Mouse (Mus musculus) midbrain, postnatal 0 days (tissue): ENCODE measurements around the gene Ccdc83. TPM values are rescaled to one million over a fixed set of nuclear protein-coding genes. Genes with fewer than 3 reads are reported as not detected.

Experiments
- ATAC-seq: fragments of 200-750 bp; cut with Nextera tagmentation; 2 replicates; pipeline ENCODE4 v1.8.0; 2017; ENCODE audit warnings: moderate number of reproducible peaks, mild to moderate bottlenecking, moderate TSS enrichment, moderate library complexity; ENCODE audit not compliant: low FRiP score
- DNase-seq: peaks from one replicate; pipeline ENCODE4 v3.0.0-alpha.2; 2015; ENCODE audit warnings: low spot score
- H3K27ac ChIP-seq: fragments of 300-500 bp; sonication (generic); 2 replicates; pipeline ENCODE4 v1.5.1; 2014; ENCODE audit warnings: low read depth, mild to moderate bottlenecking, low read length, mixed read lengths
- H3K27me3 ChIP-seq: fragments of 300-500 bp; sonication (generic); 2 replicates; pipeline ENCODE4 v1.6.1; 2014; ENCODE audit warnings: low read length, control low read depth, mixed read lengths; ENCODE audit not compliant: insufficient read depth
- H3K36me3 ChIP-seq: fragments of 300-500 bp; sonication (generic); 2 replicates; pipeline ENCODE4 v1.6.1; 2014; ENCODE audit warnings: low read length, control low read depth, mixed read lengths; ENCODE audit not compliant: insufficient read depth
- H3K4me1 ChIP-seq: fragments of 300-500 bp; sonication (generic); 2 replicates; pipeline ENCODE4 v1.6.1; 2014; ENCODE audit warnings: mild to moderate bottlenecking, control low read depth, antibody characterized with exemption, low read length, mixed read lengths; ENCODE audit not compliant: insufficient read depth
- H3K4me2 ChIP-seq: fragments of 300-500 bp; sonication (generic); 2 replicates; pipeline ENCODE4 v1.6.1; 2014; ENCODE audit warnings: low read depth, mild to moderate bottlenecking, low read length, mixed read lengths; ENCODE audit not compliant: poor library complexity, severe bottlenecking
- H3K4me3 ChIP-seq: fragments of 300-500 bp; sonication (generic); 2 replicates; pipeline ENCODE4 v1.5.1; 2014; ENCODE audit warnings: low read depth, mild to moderate bottlenecking, low read length, moderate library complexity
- H3K9ac ChIP-seq: fragments of 300-500 bp; sonication (generic); replicated peaks from 2 replicates; pipeline ENCODE4 v1.6.1; 2014; ENCODE audit warnings: mild to moderate bottlenecking, low read length, moderate library complexity, mixed read lengths; ENCODE audit not compliant: poor library complexity, severe bottlenecking
- H3K9me3 ChIP-seq: fragments of 300-500 bp; sonication (generic); 2 replicates; pipeline ENCODE4 v1.6.1; 2016; ENCODE audit warnings: low read length, control low read depth
- CTCF ChIP-seq: IDR thresholded peaks from 2 replicates; pipeline ENCODE4 v1.5.1; 2016; ENCODE audit warnings: antibody characterized with exemption, mild to moderate bottlenecking
- WGBS: fragments of 180-500 bp; shearing (Covaris S2); extraction: QIAGEN DNeasy Blood & Tissue Kit; methylation state at CpG from one replicate; pipeline ENCODE4 v1.1.7; 2014; 5-methylcytosine and 5-hydroxymethylcytosine counted together
- polyA plus RNA-seq: library from polyadenylated mRNA; unstranded; fragments of >200 nt; fragmentation: Nextera tagmentation; extraction: Ambion mirVana; gene quantifications from 2 replicates; pipeline ENCODE4 v1.2.1, GENCODE M21; 2015
- total RNA-seq: library from RNA; depleted of rRNA; stranded (reverse); fragments of >200 nt; gene quantifications from 2 replicates; pipeline ENCODE4 v1.2.3, GENCODE M21; 2014

The Ccdc83 gene
- total and polyA plus RNA-seq, 2 experiments from 2014 or later, result not detected

DNA sequence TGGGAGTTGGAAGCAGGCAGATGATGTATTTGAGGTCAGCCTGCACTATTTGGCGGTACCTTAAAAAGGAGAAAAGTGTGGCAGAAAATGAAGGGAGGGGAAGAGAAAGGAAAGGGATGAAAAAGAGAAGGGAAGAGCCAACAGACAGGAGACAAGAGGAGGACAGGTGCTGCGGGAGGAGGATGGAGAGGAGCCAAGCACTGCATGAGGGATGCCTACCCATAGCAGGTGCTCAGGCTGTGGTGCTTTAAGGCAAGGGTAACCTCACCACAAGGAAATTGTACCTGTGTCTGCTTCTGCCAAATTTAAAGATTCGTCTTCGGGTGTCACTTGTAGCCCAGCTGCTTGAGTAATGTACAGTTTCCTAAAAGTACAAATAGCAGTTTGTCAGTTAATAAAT lies 37.5 kb downstream of the Ccdc83 start:
- ATAC-seq (no peak), DNase-seq (no peak)
- no peak for TF ChIP-seq CTCF
- WGBS, result 85% methylated on average over 4 of the region's 4 CpGs
- Histone ChIP-seq H3K4me1 (no peaks in the 10 kb centered on the region), H3K4me3 (no peak overlapping the region), H3K9me3 (no peaks in the 10 kb centered on the region), H3K4me2 (no peak overlapping the region), H3K27ac (no peak overlapping the region), H3K27me3 (no peaks in the 10 kb centered on the region), H3K9ac (no peak overlapping the region), H3K36me3 (no peaks in the 10 kb centered on the region)

- 80% methylated on average over 2 of the region's 2 CpGs for WGBS
- Histone ChIP-seq H3K36me3 (no peaks in the 10 kb centered on the region), H3K4me3 (no peak overlapping the region), H3K27me3 (no peaks in the 10 kb centered on the region), H3K9me3 (no peaks in the 10 kb centered on the region), H3K4me1 (0 out of 2 replicates have a peak, but pooled peaks cover 2% of the 10 kb centered on the region), H3K4me2 (no peak overlapping the region), H3K27ac (no peak overlapping the region), H3K9ac (no peak overlapping the region)
- DNase-seq (no peak), ATAC-seq (no peak)
- no peak for TF ChIP-seq CTCF
Measured at GRCm38 (mm10) chr7:90221487-90221886, 44.1 kb downstream of the Ccdc83 start.

GRCm38 (mm10) chr7:90218122-90218521 lies 47.5 kb downstream of the Ccdc83 start:
- Histone ChIP-seq H3K36me3 (no peaks in the 10 kb centered on the region), H3K27me3 (no peaks in the 10 kb centered on the region), H3K9ac (no peak overlapping the region), H3K27ac (no peak overlapping the region), H3K4me1 (0 out of 2 replicates have a peak, but pooled peaks cover 3% of the 10 kb centered on the region), H3K4me2 (no peak overlapping the region), H3K4me3 (no peak overlapping the region), H3K9me3 (no peaks in the 10 kb centered on the region)
- TF ChIP-seq CTCF, result no peak
- no peak for DNase-seq
- 88% methylated on average over 5 of the region's 5 CpGs for WGBS
- ATAC-seq, result no peak

- 0 out of 2 replicates have a peak, but pooled peaks cover 3% of the 10 kb centered on the region for H3K4me1 ChIP-seq
- H3K9ac ChIP-seq, result no peak overlapping the region
- no peak overlapping the region for H3K27ac ChIP-seq
- peak; percentile 54; the same call in 1 of the 2 replicates for ATAC-seq
- WGBS, result 61% methylated on average over 8 of the region's 8 CpGs
- H3K27me3 ChIP-seq, result no peaks in the 10 kb centered on the region
- H3K9me3 ChIP-seq, result no peaks in the 10 kb centered on the region
- DNase-seq, result peak; percentile 52
- no peak overlapping the region for H3K4me2 ChIP-seq
- no peaks in the 10 kb centered on the region for H3K36me3 ChIP-seq
- no peak for TF ChIP-seq CTCF
- no peak overlapping the region for H3K4me3 ChIP-seq
Measured at GRCm38 (mm10) chr7:90216511-90216910, 49.1 kb downstream of the Ccdc83 start.

GRCm38 (mm10) chr7:90210947-90211346 lies 54.6 kb downstream of the Ccdc83 start:
- H3K9ac ChIP-seq, result no peak overlapping the region
- no peaks in the 10 kb centered on the region for H3K27me3 ChIP-seq
- no peaks in the 10 kb centered on the region for H3K9me3 ChIP-seq
- no peak for TF ChIP-seq CTCF
- no peak overlapping the region for H3K4me3 ChIP-seq
- DNase-seq (no peak), ATAC-seq (no peak)
- peaks cover 8% of the 10 kb centered on the region; the same call in 1 of the 2 replicates for H3K36me3 ChIP-seq
- H3K4me1 ChIP-seq, result no peaks in the 10 kb centered on the region
- no peak overlapping the region for H3K4me2 ChIP-seq
- H3K27ac ChIP-seq, result no peak overlapping the region

DNA sequence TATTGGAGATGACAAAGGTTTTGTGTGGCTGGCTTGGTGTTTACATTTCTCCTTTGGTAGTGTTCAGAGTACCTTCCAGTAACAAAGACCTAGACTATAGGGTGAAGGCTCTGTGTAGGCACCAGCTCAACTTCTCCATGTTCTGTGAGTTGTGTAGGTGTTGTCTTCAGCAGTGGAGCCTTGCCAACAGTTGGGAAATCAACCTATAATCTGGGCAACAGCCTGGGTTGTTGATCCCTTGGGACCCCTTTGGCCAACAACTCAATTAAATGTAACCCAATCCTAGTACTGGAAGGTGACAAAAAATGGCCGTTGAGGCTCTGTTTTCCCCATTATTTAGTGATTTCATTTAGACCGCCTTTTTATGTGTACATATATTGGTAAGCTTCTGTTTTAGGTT lies 55.5 kb downstream of the Ccdc83 start:
- Histone ChIP-seq H3K9me3 (no peaks in the 10 kb centered on the region), H3K4me2 (no peak overlapping the region), H3K4me3 (no peak overlapping the region), H3K9ac (no peak overlapping the region), H3K4me1 (no peaks in the 10 kb centered on the region), H3K27ac (no peak overlapping the region), H3K27me3 (no peaks in the 10 kb centered on the region), H3K36me3 (peaks cover 8% of the 10 kb centered on the region; the same call in 1 of the 2 replicates)
- no peak for TF ChIP-seq CTCF
- no peak for DNase-seq
- 96% methylated on average over 2 of the region's 2 CpGs for WGBS
- ATAC-seq, result no peak
